Mouse (Mus musculus): ENCODE measurements around the gene Lactb.

GRCm38 (mm10) chr9:66948536-66948935, 26.7 kb downstream of the Lactb start:
- TF ChIP-seq POLR2A (IDR thresholded peaks at IDR 0.05; ENCODE audit: low read depth, low read length) (no peak), CTCF (IDR thresholded peaks at IDR 0.05; ENCODE audit: extremely low read depth, insufficient read depth, insufficient read length, insufficient replicate concordance) (no peak)

Data from spleen, adult 2 months (tissue).